Mouse (Mus musculus): Measurements from ENCODE around the gene Oas3.

DNA sequence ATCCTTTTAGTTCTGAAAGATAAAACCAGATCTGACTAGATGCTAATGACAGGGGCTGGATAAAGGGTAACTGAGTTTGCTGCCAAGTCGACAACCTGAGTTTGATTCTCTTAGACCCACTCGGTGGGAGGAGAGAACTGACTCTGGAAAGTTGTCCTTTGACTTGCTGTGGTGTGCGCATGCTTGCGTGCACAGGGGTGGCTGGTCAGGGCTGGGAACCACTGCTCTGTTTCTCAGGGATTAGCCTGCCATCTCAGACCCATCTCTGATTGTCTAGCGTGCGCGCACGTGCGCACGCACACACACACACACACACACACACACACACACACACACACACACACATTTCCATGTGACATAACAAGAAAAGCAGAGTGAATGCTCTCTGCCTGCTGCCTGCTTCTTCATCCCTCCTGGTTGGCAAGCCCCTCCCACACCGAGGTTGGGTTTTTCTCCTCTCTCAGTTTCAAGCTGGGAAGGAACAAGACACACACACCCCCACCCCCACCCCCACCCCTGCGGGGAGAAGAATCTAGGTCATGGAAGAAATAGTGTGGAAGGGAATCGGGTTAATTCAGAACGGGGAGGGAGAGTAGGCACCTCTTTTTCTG, 43.0 kb downstream of the Oas3 start:
- TF ChIP-seq CTCF (IDR thresholded peaks at IDR 0.05; ENCODE audit: low read depth, low read length), result no peak
- no peak for TF ChIP-seq POLR2A (IDR thresholded peaks at IDR 0.05; ENCODE audit: insufficient read depth, low read length)
- no peak for TF ChIP-seq EP300 (IDR thresholded peaks at IDR 0.05; ENCODE audit: insufficient read depth, low read depth, low read length)
